Mouse (Mus musculus): ENCODE data around the gene Cacna1d. TPM values are rescaled to one million over a fixed set of nuclear protein-coding genes. Genes with fewer than 3 reads are reported as not detected.

Gene Cacna1d
- total and polyA plus RNA-seq, 2 experiments from 2014 or later = 5.5 to 8.9 TPM

GRCm38 (mm10) chr14:30439915-30440314 is 51.3 kb downstream of the Cacna1d start:
- no peak for ATAC-seq (ENCODE audit: insufficient read depth, low read depth)
- Histone ChIP-seq H3K4me3 (ENCODE audit: low read depth, low read length) (no peak overlapping the region), H3K36me3 (replicated peaks; ENCODE audit: control insufficient read depth, insufficient read depth, low read length) (no peaks in the 10 kb centered on the region), H3K27ac (ENCODE audit: low read depth) (no peak overlapping the region), H3K27me3 (ENCODE audit: control insufficient read depth, insufficient read depth, low read length) (no peaks in the 10 kb centered on the region), H3K4me1 (ENCODE audit: control insufficient read depth, insufficient read depth) (no peaks in the 10 kb centered on the region), H3K9ac (replicated peaks; ENCODE audit: low read depth, low read length) (no peak overlapping the region), H3K4me2 (ENCODE audit: low read depth, low read length) (no peak overlapping the region), H3K9me3 (replicated peaks; ENCODE audit: control insufficient read depth, low read length) (no peaks in the 10 kb centered on the region; the same call in 1 of the 2 replicates)
- WGBS = 80% methylated on average over 3 of the region's 3 CpGs
- no peak for DNase-seq (ENCODE audit: low spot score)
- TF ChIP-seq CTCF (IDR thresholded peaks at IDR 0.05; ENCODE audit: low read depth) = no peak
- TF ChIP-seq EP300 (IDR thresholded peaks at IDR 0.05; ENCODE audit: low read depth) = no peak

GRCm38 (mm10) chr14:30435316-30435715 is 55.9 kb downstream of the Cacna1d start:
- H3K9me3 ChIP-seq (replicated peaks; ENCODE audit: control insufficient read depth, low read length) = no peaks in the 10 kb centered on the region; the same call in 1 of the 2 replicates
- DNase-seq (ENCODE audit: low spot score) = no peak
- H3K4me1 ChIP-seq (ENCODE audit: control insufficient read depth, insufficient read depth) = no peaks in the 10 kb centered on the region
- no peak overlapping the region for H3K27ac ChIP-seq (ENCODE audit: low read depth)
- no peak overlapping the region for H3K9ac ChIP-seq (replicated peaks; ENCODE audit: low read depth, low read length)
- no peak for ATAC-seq (ENCODE audit: insufficient read depth, low read depth)
- WGBS = 89% methylated on average over 5 of the region's 5 CpGs
- TF ChIP-seq EP300 (IDR thresholded peaks at IDR 0.05; ENCODE audit: low read depth) = no peak
- TF ChIP-seq CTCF (IDR thresholded peaks at IDR 0.05; ENCODE audit: low read depth) = no peak
- H3K27me3 ChIP-seq (ENCODE audit: control insufficient read depth, insufficient read depth, low read length) = no peaks in the 10 kb centered on the region
- H3K4me2 ChIP-seq (ENCODE audit: low read depth, low read length) = no peak overlapping the region
- no peaks in the 10 kb centered on the region for H3K36me3 ChIP-seq (replicated peaks; ENCODE audit: control insufficient read depth, insufficient read depth, low read length)
- no peak overlapping the region for H3K4me3 ChIP-seq (ENCODE audit: low read depth, low read length)

GRCm38 (mm10) chr14:30430446-30430845 is 60.8 kb downstream of the Cacna1d start:
- no peak overlapping the region for H3K9ac ChIP-seq (replicated peaks; ENCODE audit: low read depth, low read length)
- TF ChIP-seq EP300 (IDR thresholded peaks at IDR 0.05; ENCODE audit: low read depth) = no peak
- H3K27ac ChIP-seq (ENCODE audit: low read depth) = no peak overlapping the region
- 72% methylated on average over 5 of the region's 5 CpGs for WGBS
- H3K4me3 ChIP-seq (ENCODE audit: low read depth, low read length) = no peak overlapping the region
- no peaks in the 10 kb centered on the region for H3K36me3 ChIP-seq (replicated peaks; ENCODE audit: control insufficient read depth, insufficient read depth, low read length)
- no peak for DNase-seq (ENCODE audit: low spot score)
- 0 out of 2 replicates have a peak, but pooled peaks cover 4% of the 10 kb centered on the region for H3K4me1 ChIP-seq (ENCODE audit: control insufficient read depth, insufficient read depth)
- no peak for ATAC-seq (ENCODE audit: insufficient read depth, low read depth)
- H3K4me2 ChIP-seq (ENCODE audit: low read depth, low read length) = no peak overlapping the region
- H3K9me3 ChIP-seq (replicated peaks; ENCODE audit: control insufficient read depth, low read length) = no peaks in the 10 kb centered on the region
- H3K27me3 ChIP-seq (ENCODE audit: control insufficient read depth, insufficient read depth, low read length) = no peaks in the 10 kb centered on the region

- Histone ChIP-seq H3K27me3 (ENCODE audit: control insufficient read depth, insufficient read depth, low read length) (no peaks in the 10 kb centered on the region), H3K4me2 (ENCODE audit: low read depth, low read length) (no peak overlapping the region), H3K9me3 (replicated peaks; ENCODE audit: control insufficient read depth, low read length) (no peaks in the 10 kb centered on the region), H3K27ac (ENCODE audit: low read depth) (no peak overlapping the region), H3K36me3 (replicated peaks; ENCODE audit: control insufficient read depth, insufficient read depth, low read length) (no peaks in the 10 kb centered on the region), H3K4me1 (ENCODE audit: control insufficient read depth, insufficient read depth) (0 out of 2 replicates have a peak, but pooled peaks cover 8% of the 10 kb centered on the region), H3K9ac (replicated peaks; ENCODE audit: low read depth, low read length) (no peak overlapping the region), H3K4me3 (ENCODE audit: low read depth, low read length) (no peak overlapping the region)
- DNase-seq (ENCODE audit: low spot score) (no peak), ATAC-seq (ENCODE audit: insufficient read depth, low read depth) (no peak)
- 71% methylated on average over 9 of the region's 9 CpGs for WGBS
- TF ChIP-seq CTCF (IDR thresholded peaks at IDR 0.05; ENCODE audit: low read depth) (no peak), EP300 (IDR thresholded peaks at IDR 0.05; ENCODE audit: low read depth) (no peak)
These were observed 61.2 kb downstream of the Cacna1d start for GRCm38 (mm10) chr14:30430026-30430425.

- Histone ChIP-seq H3K4me3 (ENCODE audit: low read depth, low read length) (no peak overlapping the region), H3K36me3 (replicated peaks; ENCODE audit: control insufficient read depth, insufficient read depth, low read length) (no peaks in the 10 kb centered on the region), H3K27me3 (ENCODE audit: control insufficient read depth, insufficient read depth, low read length) (no peaks in the 10 kb centered on the region), H3K4me1 (ENCODE audit: control insufficient read depth, insufficient read depth) (0 out of 2 replicates have a peak, but pooled peaks cover 10% of the 10 kb centered on the region), H3K27ac (ENCODE audit: low read depth) (no peak overlapping the region), H3K4me2 (ENCODE audit: low read depth, low read length) (peak overlapping the region; percentile 4; the same call in 1 of the 2 replicates), H3K9ac (replicated peaks; ENCODE audit: low read depth, low read length) (no peak overlapping the region), H3K9me3 (replicated peaks; ENCODE audit: control insufficient read depth, low read length) (no peaks in the 10 kb centered on the region)
- TF ChIP-seq EP300 (IDR thresholded peaks at IDR 0.05; ENCODE audit: low read depth) (no peak), CTCF (IDR thresholded peaks at IDR 0.05; ENCODE audit: low read depth) (no peak)
- 61% methylated on average over 9 of the region's 9 CpGs for WGBS
- ATAC-seq (ENCODE audit: insufficient read depth, low read depth) = no peak
- DNase-seq (ENCODE audit: low spot score) = no peak
These were observed 61.6 kb downstream of the Cacna1d start for GRCm38 (mm10) chr14:30429606-30430005.

- H3K9me3 ChIP-seq (replicated peaks; ENCODE audit: control insufficient read depth, low read length) = no peaks in the 10 kb centered on the region
- ATAC-seq (ENCODE audit: insufficient read depth, low read depth) = no peak
- H3K27ac ChIP-seq (ENCODE audit: low read depth) = no peak overlapping the region
- TF ChIP-seq EP300 (IDR thresholded peaks at IDR 0.05; ENCODE audit: low read depth) (no peak), CTCF (IDR thresholded peaks at IDR 0.05; ENCODE audit: low read depth) (no peak)
- no peaks in the 10 kb centered on the region for H3K36me3 ChIP-seq (replicated peaks; ENCODE audit: control insufficient read depth, insufficient read depth, low read length)
- no peak for DNase-seq (ENCODE audit: low spot score)
- H3K9ac ChIP-seq (replicated peaks; ENCODE audit: low read depth, low read length) = no peak overlapping the region
- H3K4me2 ChIP-seq (ENCODE audit: low read depth, low read length) = no peak overlapping the region
- 0 out of 2 replicates have a peak, but pooled peaks cover 10% of the 10 kb centered on the region for H3K4me1 ChIP-seq (ENCODE audit: control insufficient read depth, insufficient read depth)
- H3K27me3 ChIP-seq (ENCODE audit: control insufficient read depth, insufficient read depth, low read length) = no peaks in the 10 kb centered on the region
- no peak overlapping the region for H3K4me3 ChIP-seq (ENCODE audit: low read depth, low read length)
These were observed 62.5 kb downstream of the Cacna1d start for GRCm38 (mm10) chr14:30428757-30429156.

All from heart, postnatal 0 days (tissue).